Mouse (Mus musculus) thymus, adult 2 months (tissue): ENCODE results near the gene Mdh1. TPM values are rescaled to one million over a fixed set of nuclear protein-coding genes. Genes with fewer than 3 reads are reported as not detected.

Source experiments
- DNase-seq: peaks from one replicate; pipeline ENCODE4 v3.0.0; 2021
- H3K27ac ChIP-seq: fragments of 200-500 bp; 2 replicates; pipeline ENCODE4 v1.5.1; 2012; ENCODE audit warnings: low read length, control low read depth; ENCODE audit not compliant: control insufficient read depth, insufficient read depth
- H3K27me3 ChIP-seq: fragments of 200-500 bp; 2 replicates; pipeline ENCODE4 v1.6.1; 2012; ENCODE audit warnings: mild to moderate bottlenecking, low read length, moderate library complexity, mixed read lengths; ENCODE audit not compliant: control insufficient read depth, insufficient read depth
- H3K36me3 ChIP-seq: fragments of 200-500 bp; 2 replicates; pipeline ENCODE4 v1.6.1; 2012; ENCODE audit warnings: mild to moderate bottlenecking, low read length, moderate library complexity; ENCODE audit not compliant: control insufficient read depth, insufficient read depth
- H3K4me1 ChIP-seq: fragments of 200-500 bp; replicated peaks from 2 replicates; pipeline ENCODE4 v1.6.1; 2012; ENCODE audit warnings: low read length; ENCODE audit not compliant: control insufficient read depth, insufficient read depth
- H3K4me3 ChIP-seq: fragments of 200-500 bp; 2 replicates; pipeline ENCODE4 v1.5.1; 2012; ENCODE audit warnings: mild to moderate bottlenecking, low read length, control low read depth, moderate library complexity; ENCODE audit not compliant: control insufficient read depth, insufficient read depth
- CTCF ChIP-seq: fragments of 200-500 bp; IDR thresholded peaks from 2 replicates; pipeline ENCODE4 v1.5.1; 2012; ENCODE audit warnings: mild to moderate bottlenecking, control low read depth, low read length, moderate library complexity, borderline replicate concordance; ENCODE audit not compliant: control insufficient read depth, poor library complexity, insufficient read depth; ENCODE audit errors: extremely low read depth
- POLR2A ChIP-seq: fragments of 200-500 bp; IDR thresholded peaks from 2 replicates; pipeline ENCODE4 v1.6.1; 2012; ENCODE audit warnings: mild to moderate bottlenecking, low read length, control low read depth, moderate library complexity; ENCODE audit not compliant: control insufficient read depth, poor library complexity, insufficient read depth; ENCODE audit errors: extremely low read depth
- WGBS: fragments of 180-500 bp; shearing (Covaris S2); methylation state at CpG from one replicate; pipeline ENCODE4 v1.1.7; 2018; 5-methylcytosine and 5-hydroxymethylcytosine counted together
- polyA plus RNA-seq: library from polyadenylated mRNA; depleted of rRNA; stranded (reverse); fragments of >200 nt; gene quantifications from 2 replicates; pipeline ENCODE4 v1.2.3, GENCODE M21; 2012

The Mdh1 gene
- polyA plus RNA-seq, 1 experiment = 191 TPM

GRCm38 (mm10) chr11:21570109-21570474 lies 2.1 kb downstream of the Mdh1 start:
- H3K27me3 ChIP-seq = no peaks in the 10 kb centered on the region
- WGBS = 49% methylated on average over 2 of the region's 2 CpGs
- TF ChIP-seq CTCF (no peak), POLR2A (no peak)
- H3K27ac ChIP-seq = no peak overlapping the region
- peaks cover 7% of the 10 kb centered on the region for H3K36me3 ChIP-seq
- H3K4me1 ChIP-seq = peaks cover 8% of the 10 kb centered on the region
- DNase-seq = no peak
- H3K4me3 ChIP-seq = no peak overlapping the region

- Histone ChIP-seq H3K27ac (no peak overlapping the region), H3K4me1 (peaks cover 8% of the 10 kb centered on the region), H3K36me3 (peaks cover 11% of the 10 kb centered on the region), H3K4me3 (no peak overlapping the region), H3K27me3 (no peaks in the 10 kb centered on the region)
- WGBS = 6% methylated on average over 3 of the region's 3 CpGs
- no peak for DNase-seq
- no peak for TF ChIP-seq POLR2A
- TF ChIP-seq CTCF = no peak
Observed at GRCm38 (mm10) chr11:21569456-21570108, 2.6 kb downstream of the Mdh1 start.

DNA sequence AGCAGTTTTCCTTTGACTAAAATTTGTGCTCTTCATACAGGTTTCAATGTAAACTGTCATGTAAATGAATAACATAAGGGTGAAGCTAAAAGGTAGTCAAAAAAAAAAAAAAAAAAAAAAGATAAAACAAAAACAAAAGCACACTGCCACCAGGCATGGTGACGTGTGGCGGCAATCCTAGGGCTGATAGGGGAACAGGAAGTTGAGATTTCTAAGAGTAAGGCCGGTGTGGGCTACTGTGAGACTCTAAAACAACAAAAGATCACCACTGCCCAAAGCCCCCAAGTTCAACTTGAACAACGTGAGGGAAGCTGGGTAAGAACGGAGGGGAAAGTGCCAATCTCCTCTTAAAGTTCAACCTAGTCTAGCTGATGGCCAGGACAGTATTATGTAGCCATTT lies 3.2 kb downstream of the Mdh1 start:
- Histone ChIP-seq H3K4me1 (peaks cover 8% of the 10 kb centered on the region), H3K27ac (no peak overlapping the region), H3K36me3 (peaks cover 12% of the 10 kb centered on the region), H3K27me3 (no peaks in the 10 kb centered on the region), H3K4me3 (no peak overlapping the region)
- 9% methylated on average over 5 of the region's 5 CpGs for WGBS
- no peak for DNase-seq
- no peak for TF ChIP-seq POLR2A
- TF ChIP-seq CTCF = no peak

GRCm38 (mm10) chr11:21567733-21568132 lies 4.4 kb downstream of the Mdh1 start:
- H3K27me3 ChIP-seq = no peaks in the 10 kb centered on the region
- H3K27ac ChIP-seq = no peak overlapping the region
- H3K4me1 ChIP-seq = peaks cover 8% of the 10 kb centered on the region
- peaks cover 24% of the 10 kb centered on the region for H3K36me3 ChIP-seq
- WGBS = 52% methylated on average over 1 of the region's 1 CpGs
- DNase-seq = no peak
- TF ChIP-seq CTCF = no peak
- no peak for TF ChIP-seq POLR2A
- H3K4me3 ChIP-seq = no peak overlapping the region

DNA sequence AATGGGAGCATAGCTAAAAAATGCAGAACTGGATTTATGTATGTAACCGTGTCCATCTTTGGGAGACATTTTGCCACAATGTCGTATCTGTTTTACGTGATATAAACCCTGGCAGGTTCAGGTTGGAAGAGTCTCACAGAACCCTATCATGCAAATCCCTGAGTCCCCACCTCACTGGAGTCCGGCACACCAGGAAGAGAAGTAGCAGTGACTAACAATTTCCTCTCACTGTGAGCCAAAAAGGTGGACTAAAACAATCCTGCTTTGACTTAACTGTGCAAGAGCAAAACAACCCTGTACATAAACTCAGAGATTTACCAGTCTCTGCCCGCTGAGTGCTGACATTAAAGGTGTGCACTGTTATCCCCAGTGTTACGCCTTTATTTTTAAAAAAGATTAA lies 5.2 kb downstream of the Mdh1 start:
- no peak for DNase-seq
- no peak overlapping the region for H3K4me3 ChIP-seq
- WGBS = 98% methylated on average over 6 of the region's 6 CpGs
- H3K4me1 ChIP-seq = peaks cover 8% of the 10 kb centered on the region
- TF ChIP-seq POLR2A (no peak), CTCF (no peak)
- H3K27me3 ChIP-seq = no peaks in the 10 kb centered on the region
- H3K36me3 ChIP-seq = peaks cover 29% of the 10 kb centered on the region
- H3K27ac ChIP-seq = no peak overlapping the region

DNA sequence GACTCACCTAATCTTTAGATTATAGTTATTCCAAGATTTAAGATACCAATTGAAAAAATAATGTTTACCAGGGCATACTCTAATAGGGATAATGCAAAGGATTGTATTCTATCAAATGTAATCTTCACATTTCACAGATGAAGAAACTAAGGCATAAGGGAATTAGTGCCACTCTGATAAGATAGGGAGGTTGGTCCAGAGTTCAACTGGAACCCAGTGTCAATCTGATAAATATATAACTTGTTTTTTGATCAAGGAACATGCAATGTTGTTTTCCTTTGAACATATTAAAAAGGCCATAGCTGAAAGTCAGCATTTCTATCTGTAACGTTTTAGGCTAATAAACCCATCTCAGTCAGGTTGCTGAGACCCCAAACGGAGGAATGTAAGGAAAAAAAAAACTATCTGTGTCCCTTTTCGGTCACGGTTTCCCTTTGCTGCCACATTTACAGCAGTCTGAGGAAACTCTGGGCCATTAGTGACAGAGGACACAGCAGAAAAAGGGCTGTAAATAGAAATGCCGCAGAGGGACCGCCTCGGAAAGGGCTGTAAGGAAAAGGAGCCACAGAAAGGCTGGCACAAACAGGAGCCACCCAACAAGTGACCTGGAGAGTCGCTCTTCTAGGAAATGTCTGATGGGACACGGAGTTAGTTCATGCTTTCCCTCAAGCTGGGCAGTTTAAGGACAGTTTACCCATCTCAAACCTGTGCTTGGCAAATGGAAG lies 7.3 kb downstream of the Mdh1 start:
- H3K36me3 ChIP-seq = peaks cover 47% of the 10 kb centered on the region
- 98% methylated on average over 9 of the region's 9 CpGs for WGBS
- TF ChIP-seq POLR2A (no peak), CTCF (no peak)
- H3K4me3 ChIP-seq = no peak overlapping the region
- no peaks in the 10 kb centered on the region for H3K27me3 ChIP-seq
- H3K27ac ChIP-seq = no peak overlapping the region
- no peak for DNase-seq
- H3K4me1 ChIP-seq = peaks cover 6% of the 10 kb centered on the region
